Mouse (Mus musculus) olfactory bulb, adult 2 months (tissue): ENCODE results near the gene Gorasp1.

ENCODE experiments used
- CTCF ChIP-seq: fragments of 200-500 bp; IDR thresholded peaks from 2 replicates; pipeline ENCODE4 v1.5.1; 2012; ENCODE audit warnings: low read depth, mild to moderate bottlenecking, low read length, moderate library complexity; ENCODE audit not compliant: insufficient read depth
- POLR2A ChIP-seq: fragments of 200-500 bp; IDR thresholded peaks from 2 replicates; pipeline ENCODE4 v1.6.1; 2012; ENCODE audit warnings: mild to moderate bottlenecking, low read depth, low read length, moderate library complexity; ENCODE audit not compliant: insufficient read depth

DNA sequence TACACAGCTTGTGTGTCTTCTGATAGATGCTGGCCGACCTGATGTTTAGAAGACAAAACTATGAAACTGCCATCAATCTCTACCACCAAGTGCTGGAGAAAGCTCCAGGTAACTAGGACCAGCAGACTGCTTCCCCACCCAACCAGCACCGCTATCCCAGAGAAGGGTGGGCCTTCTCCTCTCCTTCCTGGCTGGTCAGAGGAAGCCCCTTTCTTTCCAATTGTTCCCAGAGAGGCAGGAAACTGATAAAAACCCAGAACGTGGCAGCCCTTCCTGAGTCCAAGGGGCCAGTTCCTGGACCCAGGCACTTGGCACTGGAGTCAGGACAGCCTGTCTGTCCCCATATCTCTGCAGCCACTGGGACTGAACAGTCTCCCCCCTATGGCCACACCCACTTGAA lies 26.8 kb upstream of the Gorasp1 start:
- no peak for TF ChIP-seq POLR2A
- no peak for TF ChIP-seq CTCF
